Mouse (Mus musculus) left cerebral cortex, adult 11 months (tissue): ENCODE measurements at regions not wholly inside any gene's neighbourhood (a gene's known extent, or its start where the extent isn't known, plus 50 kb on each side); places are given as distances from the start of the nearest gene placed in this dataset.

Source experiments
- DNase-seq: peaks from one replicate; pipeline ENCODE4 v3.0.0; 2022; ENCODE audit warnings: low spot score

- peak; percentile 1 for DNase-seq
These were observed 288.8 kb upstream of the 4930550L24Rik start for GRCm38 (mm10) chrX:58620403-58620802.
